Mouse (Mus musculus) erythroid progenitor cell, adult 5-6 weeks (primary cell): ENCODE results near the gene Mxra8. TPM values are rescaled to one million over a fixed set of nuclear protein-coding genes. Genes with fewer than 3 reads are reported as not detected.

Experiments
- ATAC-seq: replicated peaks from 2 replicates; pipeline ENCODE4 v1.8.0; 2016; ENCODE audit warnings: moderate number of reproducible peaks, mild to moderate bottlenecking, moderate TSS enrichment, inconsistent platforms; ENCODE audit not compliant: poor library complexity, low FRiP score, severe bottlenecking
- total RNA-seq, 2 experiments: library from RNA; stranded (forward) in 1 of 2; stranded (reverse) in 1 of 2; fragments of 150-400 nt in 1 of 2; fragments of 186-747, 209-891 nt in 1 of 2; gene quantifications; 2 replicates each; pipeline versions ENCODE4 v1.2.3 to v1.2.4; 2015 to 2017; ENCODE audit warnings: low replicate concordance in 2 of 2

The Mxra8 gene
- total RNA-seq, 2 experiments from 2014 or later, result not detected

DNA sequence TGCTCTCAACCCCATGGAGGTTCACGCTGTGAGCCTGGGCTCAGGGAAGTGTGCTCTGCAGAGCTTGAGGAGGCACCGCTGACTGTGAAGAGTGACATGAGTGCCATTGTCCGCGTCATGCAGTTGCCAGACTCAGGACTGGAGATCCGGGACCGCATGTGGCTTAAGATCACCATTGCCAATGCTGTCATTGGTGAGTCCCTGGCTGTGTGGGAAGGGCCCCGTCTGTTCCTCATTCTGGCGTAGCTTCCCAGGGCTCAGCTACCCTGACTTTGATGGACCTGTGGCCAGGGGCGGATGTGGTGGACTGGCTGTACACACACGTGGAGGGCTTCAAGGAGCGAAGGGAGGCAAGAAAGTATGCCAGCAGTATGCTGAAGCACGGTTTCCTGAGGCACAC lies 16.6 kb downstream of the Mxra8 start:
- ATAC-seq, result no peak

DNA sequence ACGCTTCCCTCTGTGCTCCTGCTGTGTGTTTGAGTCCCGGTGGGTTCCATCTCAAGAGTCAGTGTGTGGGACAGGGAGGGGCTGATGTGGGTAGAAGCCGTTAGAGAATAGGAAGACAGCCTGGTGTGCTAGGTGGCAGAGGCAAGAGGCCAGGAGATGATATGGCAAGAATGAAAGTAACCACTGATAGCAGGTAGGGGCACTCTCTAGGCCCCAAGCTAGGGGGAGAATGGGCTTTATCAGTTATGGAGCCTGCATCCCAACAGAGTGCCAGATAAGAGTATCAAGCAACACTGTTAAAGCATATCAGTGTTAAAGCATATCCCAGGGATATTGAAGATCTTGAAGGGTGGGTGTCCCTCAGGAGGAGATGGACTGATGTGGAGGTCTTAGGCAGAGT lies 17.4 kb downstream of the Mxra8 start:
- no peak for ATAC-seq

DNA sequence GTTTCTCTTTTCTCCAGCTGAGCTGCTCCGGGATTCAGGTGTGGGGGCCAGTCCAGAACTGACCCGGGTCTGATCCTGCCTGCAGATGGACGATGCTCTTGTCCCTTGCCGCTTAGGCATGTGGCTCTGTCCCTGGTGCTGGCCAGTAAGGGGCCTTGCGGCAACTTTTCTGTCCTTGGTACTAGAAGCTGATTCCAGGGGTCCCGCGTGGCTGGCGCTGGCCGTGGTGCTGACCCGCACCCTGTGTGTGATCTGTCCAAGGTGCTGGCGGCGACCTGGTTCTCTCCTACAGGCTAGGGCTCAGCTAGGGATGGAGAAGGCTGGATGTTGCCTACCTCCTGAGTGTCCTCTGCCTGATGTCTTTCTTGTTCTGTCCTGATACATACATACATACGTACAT lies 19.8 kb downstream of the Mxra8 start:
- no peak for ATAC-seq

DNA sequence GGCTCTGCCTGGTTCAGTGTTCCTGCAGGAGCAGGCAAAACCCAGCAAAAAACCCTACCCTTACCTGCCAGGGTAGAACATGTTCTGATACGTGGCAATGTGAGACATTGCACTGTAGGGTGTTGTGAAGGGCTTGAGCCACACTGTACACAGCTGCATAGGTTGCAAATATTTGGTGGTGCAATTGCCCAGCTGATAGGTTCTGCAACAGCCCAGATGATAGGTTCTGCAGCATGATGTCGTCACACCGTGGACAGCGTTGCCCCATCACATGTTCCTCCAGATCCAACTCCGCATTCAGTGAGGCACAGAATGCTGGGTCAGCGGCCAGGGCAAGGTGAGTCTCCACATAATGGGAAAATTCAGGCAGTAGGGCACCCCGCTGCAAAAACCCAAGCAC lies 22.3 kb downstream of the Mxra8 start:
- no peak for ATAC-seq

DNA sequence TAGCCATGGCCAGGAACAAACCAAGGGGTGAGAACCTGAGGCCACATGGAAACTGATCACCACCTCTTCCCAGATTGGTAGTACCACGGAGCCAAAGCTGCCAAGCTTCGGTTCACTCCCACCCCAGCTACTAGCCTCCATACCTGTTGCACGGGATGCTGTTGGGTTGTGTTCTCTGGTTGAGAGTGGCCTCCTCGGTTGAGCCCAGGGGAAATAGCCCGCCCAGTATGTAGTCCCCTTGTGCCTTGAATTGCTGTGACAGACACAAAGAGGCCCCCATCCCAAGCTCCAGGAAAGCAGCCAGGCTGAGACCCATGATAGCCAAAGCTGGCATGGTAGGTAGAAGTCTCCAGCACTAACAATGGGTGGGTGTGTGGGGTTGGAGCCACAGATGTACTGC lies 23.5 kb downstream of the Mxra8 start, which contains the start of gene Tas1r3:
Tas1r3 (minus strand) TSS at position 362 of the 400 bp plus-strand sequence.
- no peak for ATAC-seq

DNA sequence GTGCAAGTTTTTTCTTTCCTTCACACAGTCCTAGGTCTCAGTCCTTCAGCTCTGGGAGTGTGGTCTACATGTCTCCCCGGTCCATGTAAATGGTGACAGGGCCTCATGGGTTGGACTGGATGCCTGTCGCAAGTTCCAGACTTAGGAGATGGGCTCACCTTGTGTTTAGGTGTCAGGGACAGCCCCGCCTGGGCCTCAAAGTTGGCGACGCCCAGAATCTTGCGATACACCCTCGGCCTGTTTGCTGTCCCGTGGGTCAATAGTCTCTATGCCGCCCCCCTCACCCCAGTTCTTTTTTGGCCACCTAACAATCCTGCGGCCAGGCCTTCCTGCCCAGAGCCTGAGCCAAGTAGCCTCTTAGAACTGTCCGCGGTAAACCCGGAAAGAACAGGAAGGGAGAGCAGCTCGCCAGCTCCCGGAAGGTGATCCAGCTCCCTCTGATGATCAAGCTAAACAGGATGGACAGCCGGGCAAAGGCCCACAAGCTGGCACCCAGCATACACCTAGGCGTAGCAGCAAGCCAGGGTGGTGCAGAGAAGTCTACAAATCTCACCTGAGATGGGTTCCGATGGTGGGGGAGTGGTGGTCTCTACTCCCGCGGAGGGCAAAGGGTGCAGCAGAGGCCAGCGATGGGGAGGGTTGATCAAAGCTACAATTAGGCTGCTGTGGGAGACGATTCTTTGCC lies 29.3 kb downstream of the Mxra8 start:
- ATAC-seq, result peak; percentile 56

DNA sequence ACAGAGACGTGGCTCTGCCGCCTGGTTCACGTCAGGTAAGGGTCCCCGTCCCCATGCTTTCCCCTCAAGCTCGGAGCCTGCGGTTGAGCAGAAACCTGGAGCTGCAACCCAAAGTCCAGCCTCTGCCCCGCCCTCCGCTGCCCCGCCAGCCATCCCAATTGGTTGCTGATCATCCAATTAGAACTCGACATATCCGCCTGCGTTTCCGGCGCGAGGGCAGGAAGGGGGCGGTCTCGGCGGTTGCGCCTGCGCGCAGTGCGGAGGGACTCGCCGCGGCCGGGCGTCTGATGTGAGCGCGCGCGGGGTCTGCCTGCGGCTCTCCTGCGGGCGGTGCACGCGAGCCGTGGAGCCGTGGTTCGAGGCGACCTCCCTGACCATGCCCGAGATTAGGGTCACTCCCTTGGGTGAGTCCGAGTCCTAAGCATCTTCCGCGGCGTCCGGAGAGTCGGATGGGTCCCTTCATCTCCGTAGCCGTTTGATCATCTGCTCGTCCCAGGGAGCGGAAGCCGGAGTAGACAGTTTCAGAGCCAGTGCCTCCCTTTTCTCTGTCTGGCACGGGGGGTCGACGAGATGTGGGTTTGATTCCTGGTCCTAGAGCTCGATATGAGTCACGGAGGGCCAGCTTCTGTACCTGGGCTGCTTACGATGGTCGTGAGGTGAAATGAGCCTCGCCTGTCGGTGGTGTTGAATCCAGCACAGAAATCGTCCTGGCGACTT lies 30.0 kb downstream of the Mxra8 start, which contains the start of the genes Cptp and Ints11:
Cptp (minus strand) TSS at position 124 of the 717 bp plus-strand sequence.
Ints11 (plus strand) TSS at position 230 of the 717 bp plus-strand sequence.
- ATAC-seq, result peak; percentile 98

DNA sequence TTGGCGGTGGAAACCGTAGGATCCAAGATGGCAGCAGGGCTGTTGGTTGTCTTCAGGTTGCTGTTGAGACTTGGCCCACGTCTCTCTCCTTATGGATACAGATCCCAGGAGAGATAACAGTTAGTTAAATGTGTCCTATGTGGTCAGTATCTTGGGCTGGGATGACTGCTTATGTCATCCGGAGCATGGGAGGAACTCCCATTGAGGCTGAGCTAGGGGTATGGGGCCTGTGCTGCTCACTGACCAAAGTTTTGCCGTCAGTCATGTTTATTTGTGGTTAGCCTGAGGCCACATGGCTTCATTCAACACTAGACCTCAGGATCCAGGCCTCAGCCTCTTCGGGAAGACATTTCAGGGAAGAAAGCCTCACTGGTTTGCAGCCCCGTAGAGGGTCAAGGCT lies 31.9 kb downstream of the Mxra8 start:
- no peak for ATAC-seq

DNA sequence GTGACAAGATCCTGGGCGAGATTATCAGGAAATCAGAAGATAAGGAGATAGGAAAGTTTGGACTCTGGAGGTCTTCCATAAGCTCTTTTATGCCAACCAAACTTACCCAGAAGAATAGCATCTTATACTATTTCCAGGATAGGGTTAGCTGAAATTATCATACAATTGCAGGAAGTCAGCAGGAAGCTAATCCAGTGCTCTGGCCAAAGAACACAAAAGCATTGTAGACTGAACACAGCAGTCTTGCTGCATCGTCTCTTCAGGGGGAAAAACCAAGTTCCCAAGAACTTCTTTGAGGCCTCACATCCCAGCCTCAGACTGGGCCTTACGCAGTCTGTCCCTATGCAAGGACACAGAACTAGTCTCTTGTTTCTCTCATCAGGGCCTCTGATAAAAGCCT lies 44.1 kb downstream of the Mxra8 start:
- no peak for ATAC-seq

DNA sequence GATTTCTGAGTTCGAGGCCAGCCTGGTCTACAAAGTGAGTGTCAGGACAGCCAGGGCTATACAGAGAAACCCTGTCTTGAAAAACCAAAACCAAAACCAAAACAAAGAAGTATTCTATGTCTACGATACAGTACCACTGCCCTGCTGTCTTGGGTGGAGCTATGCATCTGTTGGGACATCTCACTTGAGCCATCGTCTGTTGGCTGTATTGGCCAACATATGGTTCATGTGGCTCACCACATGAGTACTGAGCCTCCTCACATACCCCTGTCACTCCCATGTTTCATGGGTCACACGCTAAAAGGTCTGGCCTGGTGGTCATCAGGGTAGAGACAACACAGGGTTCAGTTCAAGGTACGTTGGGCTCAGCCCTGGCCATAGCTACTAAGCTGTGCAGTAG lies 46.9 kb downstream of the Mxra8 start:
- no peak for ATAC-seq

DNA sequence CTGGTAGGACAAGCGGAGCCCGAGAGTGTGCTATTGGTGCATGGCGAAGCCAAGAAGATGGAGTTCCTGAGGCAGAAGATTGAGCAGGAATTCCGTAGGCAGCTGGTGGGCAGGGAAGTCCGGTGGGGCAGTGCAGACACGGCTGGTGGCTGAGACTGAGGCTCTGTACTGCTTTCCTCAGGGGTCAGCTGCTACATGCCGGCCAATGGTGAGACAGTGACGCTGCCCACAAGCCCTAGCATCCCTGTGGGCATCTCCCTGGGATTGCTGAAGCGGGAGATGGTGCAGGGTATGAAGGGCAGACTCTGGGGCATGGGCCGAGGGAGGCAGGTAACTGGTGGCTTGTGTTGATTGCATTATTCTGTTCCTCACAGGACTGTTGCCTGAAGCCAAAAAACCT lies 48.2 kb downstream of the Mxra8 start:
- ATAC-seq, result no peak

DNA sequence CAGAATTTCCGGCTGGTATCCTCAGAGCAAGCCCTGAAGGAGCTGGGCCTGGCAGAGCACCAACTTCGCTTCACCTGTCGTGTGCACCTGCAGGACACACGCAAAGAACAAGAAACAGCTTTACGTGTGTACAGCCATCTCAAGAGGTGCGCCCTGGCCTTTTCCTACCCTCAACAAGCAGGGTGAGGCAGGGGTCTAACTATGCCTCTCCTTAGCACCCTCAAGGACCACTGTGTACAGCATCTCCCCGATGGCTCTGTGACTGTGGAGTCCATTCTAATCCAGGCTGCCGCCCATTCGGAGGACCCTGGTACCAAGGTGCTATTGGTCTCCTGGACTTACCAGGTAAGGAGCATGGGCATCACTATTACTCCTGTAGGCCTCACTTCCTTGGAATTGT lies 48.7 kb downstream of the Mxra8 start:
- ATAC-seq, result no peak

DNA sequence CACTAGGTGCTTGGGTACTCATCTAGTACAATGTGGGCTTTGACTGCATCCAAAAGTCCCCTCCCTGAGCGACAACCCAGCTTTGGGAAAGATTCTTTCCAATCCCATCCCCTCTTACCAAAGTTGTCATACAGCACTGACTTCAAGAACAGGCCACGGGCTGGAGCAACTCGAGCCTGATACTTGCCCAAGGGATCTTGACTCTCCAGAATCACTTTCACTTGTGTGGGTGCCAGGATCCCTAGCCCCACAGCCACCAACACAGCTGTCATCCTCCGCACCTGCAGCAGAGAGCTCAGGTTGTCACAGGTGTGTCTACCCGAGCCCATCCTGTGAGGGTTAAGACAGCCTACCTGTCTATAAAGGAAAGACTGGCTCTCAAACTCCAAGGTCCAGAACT lies 49.8 kb downstream of the Mxra8 start:
- no peak for ATAC-seq

DNA sequence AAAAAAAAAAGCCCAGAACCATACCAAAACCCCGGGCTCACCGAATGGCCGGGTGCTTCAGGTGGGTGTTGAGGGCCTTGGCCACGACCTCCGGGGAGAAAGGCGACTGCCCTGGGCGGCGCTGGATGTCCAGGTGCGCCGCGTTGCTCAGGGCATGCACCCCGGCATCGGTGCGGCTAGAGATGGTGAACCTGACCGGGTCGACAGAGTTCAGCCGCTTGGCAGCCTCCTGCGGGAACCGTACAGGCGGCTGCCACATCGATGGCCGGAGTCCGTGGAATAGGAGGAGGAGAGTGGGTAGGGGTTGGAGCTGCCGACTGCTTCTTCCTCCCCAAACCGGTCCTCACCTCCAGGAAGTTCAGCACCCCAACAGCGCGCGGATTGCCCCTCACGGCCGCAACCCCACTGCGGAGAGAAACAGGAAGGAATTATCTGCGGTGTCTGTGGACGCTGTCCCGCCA lies 51.6 kb downstream of the Mxra8 start:
- no peak for ATAC-seq

DNA sequence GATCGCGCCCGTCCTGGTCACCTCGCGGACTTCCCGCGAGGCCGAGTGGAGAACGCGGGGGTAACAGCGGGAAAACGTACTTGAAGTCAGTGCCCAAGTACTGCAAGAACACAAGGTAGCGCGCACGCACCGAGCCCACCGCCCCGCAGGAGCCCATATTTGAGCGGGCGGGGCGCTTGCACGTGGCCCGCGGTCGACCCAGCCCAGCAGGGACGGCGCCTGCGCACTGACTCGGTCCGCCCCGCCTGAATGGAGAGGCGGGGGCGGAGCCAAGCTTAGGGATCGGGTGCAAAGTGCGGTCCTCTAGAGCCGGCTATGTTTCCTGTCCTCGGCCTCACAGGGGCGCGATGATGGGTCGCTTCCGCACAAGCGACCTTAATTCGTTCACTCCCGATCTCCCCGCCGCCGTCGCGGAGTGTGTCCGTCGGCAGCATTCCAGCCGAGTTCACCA lies 52.1 kb downstream of the Mxra8 start, which contains the start of the genes Pusl1 and Acap3:
Pusl1 (minus strand) TSS at position 231 of the 451 bp plus-strand sequence.
Acap3 (plus strand) TSS at position 272 of the 451 bp plus-strand sequence.
- ATAC-seq, result peak; percentile 62

DNA sequence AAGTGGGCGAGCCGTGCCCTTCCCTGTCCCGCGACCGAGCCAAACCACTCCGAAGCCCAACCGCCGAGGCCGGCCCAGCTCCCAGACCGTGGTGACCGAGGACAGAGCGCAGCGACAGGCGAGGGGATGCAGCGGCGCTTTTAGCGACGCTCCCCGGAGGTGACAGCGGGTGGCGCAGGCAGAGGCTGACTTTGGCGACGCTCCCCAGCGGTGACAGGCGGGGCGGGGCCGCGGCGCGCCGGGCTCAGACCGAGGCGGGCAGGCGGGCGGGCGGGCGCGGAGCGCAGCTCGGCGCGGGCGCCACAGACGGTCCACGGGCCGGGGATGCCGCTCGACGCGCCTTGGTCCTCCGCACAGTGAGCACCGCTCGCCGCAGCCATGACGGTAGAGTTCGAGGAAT lies 52.5 kb downstream of the Mxra8 start:
- ATAC-seq, result peak; percentile 66

DNA sequence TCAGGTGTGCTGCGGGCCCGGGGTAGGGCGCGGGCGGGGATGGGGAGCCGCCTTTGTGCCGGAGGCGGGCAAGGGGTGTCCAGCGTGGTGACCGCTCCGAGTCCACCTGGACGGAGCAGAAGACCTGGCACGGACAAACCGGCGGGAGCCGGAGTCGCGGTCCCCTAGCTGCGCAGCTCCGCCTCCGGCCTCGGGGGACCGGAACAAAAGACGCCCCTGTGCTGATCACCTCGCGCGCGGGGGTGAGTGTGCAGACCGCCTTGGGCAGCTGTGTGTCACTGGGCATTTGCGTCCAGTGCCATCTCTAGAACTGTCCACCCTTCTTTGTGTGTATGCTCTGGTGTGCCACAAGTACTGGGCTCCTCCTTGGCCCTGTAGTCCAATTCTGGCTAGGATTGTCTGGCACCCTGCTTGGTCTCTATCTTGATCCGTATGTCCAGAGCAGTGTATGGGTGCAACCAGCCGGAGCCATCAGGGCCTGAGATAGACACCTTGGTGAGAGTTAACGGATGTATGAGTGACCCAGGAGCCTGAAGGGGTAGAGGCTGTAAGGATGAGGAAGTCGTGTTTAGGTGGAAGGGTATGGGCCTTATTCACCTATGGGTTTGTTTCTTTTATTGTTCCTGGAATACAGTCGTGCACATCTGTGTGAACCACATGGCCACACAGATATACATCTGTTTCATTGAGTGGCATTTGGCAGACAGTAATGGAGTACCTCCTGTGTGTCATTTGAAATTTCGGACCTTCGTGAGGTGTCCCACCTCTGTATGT lies 53.1 kb downstream of the Mxra8 start:
- ATAC-seq, result peak; percentile 21; the same call in 1 of the 2 replicates

DNA sequence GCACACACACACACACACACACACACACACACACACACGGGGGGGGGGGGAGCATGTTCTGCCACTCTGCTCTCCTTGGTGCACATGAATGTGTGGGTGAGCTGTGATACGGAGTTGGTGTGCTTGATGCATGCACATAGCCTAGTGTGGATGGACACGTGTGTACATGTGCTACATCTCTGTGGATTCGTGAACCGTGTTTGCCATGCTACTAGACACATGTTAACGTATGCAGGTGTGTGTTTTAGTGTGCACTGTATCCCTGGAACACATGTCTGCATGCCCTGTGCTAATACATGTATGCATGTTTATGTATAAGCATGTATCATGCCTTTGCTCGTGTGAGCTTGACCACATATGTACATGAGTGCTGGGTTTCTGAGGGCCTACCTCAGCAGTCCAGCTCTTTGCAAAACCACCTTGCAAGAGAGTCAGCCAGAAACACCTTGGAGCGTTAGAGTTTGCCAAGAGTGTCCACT lies 53.8 kb downstream of the Mxra8 start:
- ATAC-seq, result no peak
